Mouse (Mus musculus): Measurements from ENCODE around the gene Cox19.

Gene Cox19

DNA sequence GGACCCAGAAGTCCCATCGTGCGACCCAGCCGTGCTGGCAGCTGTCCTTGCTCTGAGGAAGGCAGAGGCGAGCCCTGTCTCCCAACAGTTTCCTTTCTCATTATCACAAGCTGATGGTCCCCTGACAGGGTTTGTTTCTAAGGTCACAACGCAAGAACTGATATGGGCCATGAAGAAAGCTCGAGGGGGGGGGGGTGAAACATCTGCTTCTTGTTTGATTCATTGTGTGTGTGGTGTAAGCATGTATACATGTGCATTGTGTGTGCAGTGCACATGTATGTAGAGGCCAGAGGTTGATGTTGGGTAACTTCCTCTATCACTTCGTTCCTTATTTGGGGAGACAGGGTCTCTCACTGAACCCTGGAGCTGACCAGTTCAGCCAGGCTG is 23.6 kb downstream of the Cox19 start:
- DNase-seq (ENCODE audit: low read depth, low spot score), result no peak

DNA sequence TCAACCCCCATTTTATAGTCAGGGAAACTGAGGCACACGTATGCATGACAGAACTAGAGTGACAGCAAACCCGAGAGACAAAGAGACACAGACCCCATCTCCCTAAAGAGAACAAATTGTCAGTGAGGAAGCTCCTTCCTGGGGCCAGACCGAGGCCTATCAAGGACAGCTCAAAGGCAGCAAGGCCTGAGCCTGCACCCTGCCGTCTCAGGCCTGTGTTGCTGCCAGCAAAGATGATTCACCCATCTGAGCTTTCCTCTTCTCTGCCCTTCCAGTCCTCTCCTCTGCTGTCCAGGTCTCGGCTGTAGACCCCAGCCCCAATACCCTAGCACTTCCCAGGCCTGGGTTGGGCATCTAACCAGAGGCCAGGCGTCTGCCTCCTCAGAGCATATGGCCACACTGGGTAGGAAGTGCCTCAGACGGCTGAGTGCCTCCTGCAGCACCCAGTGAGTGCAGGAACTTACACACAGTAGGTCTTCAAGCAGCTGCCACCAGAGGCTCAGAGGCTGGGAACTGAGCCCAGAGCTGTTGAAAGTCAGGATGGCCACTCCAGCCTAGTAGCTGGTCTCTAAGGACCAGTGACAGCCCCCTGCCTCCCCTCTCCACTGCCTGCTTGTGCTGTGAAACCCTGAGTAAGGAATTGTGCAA is 24.1 kb downstream of the Cox19 start:
- no peak for DNase-seq (ENCODE audit: low read depth, low spot score)

DNA sequence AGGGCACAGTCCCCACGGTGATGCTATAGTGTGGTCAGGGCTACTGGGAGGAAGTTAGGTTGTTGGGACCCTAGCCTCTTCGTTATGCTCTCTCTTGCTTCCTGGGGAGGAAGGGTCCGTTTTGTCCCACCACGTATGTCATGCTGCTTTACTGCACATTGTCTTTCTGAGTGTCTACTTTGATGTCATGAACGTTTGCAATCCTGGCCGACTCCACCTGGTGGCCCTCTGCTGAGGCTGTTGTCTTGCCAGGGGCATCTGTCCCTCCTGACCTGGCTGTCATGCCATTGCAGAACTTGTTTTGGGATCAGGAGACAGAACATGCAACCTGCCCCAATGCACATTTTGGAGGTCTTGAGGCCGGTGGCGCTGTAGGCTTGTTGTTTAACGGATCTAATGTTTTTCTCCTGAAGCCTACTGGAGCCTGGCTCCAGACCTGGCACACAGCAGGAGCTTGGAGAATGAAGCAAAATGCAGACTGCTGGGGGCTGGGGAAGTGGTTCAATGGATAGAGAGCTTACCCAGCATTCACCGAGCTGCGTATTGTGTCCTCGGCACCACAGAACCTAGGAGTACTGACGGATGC is 25.0 kb downstream of the Cox19 start:
- no peak for DNase-seq (ENCODE audit: low read depth, low spot score)

GRCm38 (mm10) chr5:139325395-139325966 is 25.7 kb downstream of the Cox19 start, which contains the start of gene Adap1:
TSS of gene Adap1 (minus strand) at chr5:139325622.
- peak; percentile 47 for DNase-seq (ENCODE audit: low read depth, low spot score)

DNA sequence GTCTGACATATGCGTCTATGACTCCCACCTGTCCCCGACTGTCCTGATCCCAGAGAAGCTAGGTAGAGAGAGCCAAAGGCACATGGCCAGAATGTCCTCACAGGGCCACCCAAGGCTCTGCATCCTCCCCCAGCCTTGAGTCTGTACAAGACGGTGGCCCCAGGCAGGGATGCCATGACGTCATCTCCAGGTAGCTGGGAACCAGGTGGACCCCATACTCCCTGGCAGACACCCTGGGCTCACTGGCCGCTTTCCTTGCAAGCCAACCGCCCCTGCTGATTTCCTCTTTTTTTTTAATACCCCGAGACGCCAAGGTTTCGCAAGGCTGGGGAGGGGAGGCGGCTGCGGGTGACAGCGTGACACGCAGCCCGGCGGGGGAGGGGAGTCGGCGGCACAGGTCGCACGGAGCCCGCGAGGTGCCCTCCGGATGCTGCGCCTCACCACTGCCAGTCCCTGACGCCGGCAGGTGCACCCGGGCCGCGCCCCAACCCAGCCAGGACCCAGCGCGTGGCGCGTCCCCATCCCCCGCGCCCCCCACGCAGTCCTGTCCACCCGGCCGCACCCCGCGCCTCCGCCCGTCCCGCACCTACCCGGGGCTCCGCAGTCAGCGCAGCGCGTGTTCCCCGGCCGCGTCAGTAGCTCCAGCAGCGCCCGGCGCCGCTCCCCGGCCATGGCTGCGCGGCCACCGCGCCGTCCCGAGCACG is 26.4 kb downstream of the Cox19 start:
- DNase-seq (ENCODE audit: low read depth, low spot score), result no peak

DNA sequence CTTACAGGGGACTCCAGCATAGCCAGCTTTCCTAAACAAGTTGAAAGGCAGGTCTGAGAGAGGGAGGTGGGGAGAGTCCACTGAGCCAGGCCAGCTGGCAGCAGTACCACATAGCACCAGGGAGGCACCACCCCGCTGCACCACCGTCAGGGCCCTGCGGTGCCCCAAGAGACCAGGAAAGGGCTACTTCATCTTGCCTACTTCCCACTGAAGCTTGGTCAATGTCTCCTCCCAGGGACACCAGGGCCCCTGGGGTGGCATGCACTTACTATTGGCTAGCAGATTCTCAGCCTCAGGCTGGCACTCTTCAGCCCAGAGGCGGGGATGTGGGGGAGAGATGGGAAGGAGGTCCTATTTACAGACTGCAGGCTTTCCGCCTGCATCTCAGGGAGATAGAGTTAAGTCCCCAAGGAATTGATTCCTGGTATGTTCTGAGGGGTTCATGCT is 27.1 kb downstream of the Cox19 start:
- DNase-seq (ENCODE audit: low read depth, low spot score), result no peak

- no peak for DNase-seq (ENCODE audit: low read depth, low spot score)
Observed at GRCm38 (mm10) chr5:139323260-139323924, 27.8 kb downstream of the Cox19 start.

- DNase-seq (ENCODE audit: low read depth, low spot score), result no peak
Observed at GRCm38 (mm10) chr5:139321331-139321730, 29.9 kb downstream of the Cox19 start.

- no peak for DNase-seq (ENCODE audit: low read depth, low spot score)
Observed at GRCm38 (mm10) chr5:139320424-139320823, 30.8 kb downstream of the Cox19 start.

GRCm38 (mm10) chr5:139317751-139318504 is 33.3 kb downstream of the Cox19 start:
- DNase-seq (ENCODE audit: low read depth, low spot score), result no peak

DNA sequence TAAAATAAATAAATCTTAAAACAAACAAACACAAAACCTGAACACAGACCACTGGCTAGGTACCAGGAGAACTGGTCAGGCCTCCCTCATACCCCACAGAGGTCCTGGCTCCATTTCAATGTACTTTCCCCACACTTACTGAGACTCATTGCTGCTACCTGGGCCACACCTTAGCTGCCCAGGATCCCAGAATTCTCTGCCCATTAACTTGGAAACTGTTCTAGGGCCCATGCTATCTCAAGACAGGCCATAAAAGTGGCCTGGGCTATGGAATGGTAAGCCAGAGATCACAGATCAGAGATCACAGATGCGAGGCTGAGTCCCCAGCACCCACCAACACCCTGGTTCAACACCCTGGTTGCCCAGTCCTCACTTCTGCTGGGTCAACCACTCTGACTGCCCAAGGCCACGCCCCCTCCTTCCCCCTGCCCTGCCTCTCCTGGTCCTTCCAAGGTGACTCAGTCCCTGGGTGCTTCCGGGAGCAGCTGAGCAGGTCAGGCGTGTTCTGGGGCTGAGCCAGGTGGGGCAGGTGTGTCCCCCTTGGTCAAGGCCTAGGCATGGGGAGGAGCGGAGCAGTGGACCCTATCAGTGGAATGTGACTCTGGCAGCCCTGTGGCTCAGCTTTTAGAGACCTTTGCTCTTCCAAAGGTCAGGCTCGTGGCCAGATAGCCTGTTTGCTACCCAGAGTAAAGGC is 34.1 kb downstream of the Cox19 start:
- no peak for DNase-seq (ENCODE audit: low read depth, low spot score)

DNA sequence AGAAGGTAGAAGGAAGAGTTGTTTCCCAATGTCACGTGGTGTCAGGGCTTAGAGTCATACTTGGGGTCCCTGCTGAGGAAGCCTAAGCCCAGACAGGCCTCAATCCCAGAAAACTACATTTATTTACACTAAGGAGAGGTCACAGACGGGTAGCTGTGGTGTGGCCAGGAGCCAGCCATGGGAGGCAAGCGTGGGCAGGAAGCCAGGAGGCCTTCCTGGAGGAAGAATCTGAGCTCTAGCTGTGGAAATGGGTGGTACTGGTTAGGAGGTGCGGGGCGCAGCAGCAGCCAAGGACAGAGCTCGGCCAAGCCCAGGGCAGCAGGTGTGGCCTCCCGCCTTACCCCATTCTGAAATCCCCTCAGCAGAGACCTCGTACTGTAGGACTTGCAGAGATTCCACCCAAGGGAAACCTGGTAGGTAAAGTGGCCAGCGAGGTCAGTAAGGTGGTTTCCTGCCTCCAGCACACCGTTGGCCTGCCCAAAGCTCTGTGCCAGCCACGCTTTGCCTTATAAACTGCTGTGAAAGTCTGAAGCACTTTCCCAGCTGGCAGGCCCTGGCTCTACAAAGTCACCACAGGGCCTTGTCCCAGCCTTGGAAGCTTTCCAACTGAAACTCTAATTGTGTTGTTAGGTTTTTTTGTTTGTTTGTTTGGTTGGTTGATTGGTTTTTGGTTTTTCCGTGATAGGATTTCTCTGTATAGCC is 36.1 kb downstream of the Cox19 start:
- no peak for DNase-seq (ENCODE audit: low read depth, low spot score)

DNA sequence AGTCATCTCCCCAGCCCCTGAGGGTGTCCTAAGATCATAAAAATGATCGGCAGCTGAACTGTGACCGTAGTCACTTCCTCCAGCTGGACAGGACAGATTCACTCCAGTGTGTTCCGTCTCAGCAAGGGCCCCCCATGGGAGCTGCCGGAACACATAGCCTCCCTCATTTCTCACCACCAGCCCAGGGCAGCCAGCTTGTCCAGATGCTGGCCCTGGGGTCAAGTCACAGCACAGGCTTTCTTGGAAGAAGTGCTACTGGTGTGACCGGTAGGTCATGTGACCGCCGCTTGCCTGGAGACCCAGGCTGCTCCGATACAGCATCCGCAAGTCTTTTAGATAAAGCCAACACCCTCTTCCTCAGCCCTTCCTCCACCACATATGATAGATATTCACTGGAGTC is 37.7 kb downstream of the Cox19 start:
- no peak for DNase-seq (ENCODE audit: low read depth, low spot score)

GRCm38 (mm10) chr5:139311822-139312221 is 39.4 kb downstream of the Cox19 start:
- no peak for DNase-seq (ENCODE audit: low read depth, low spot score)

- DNase-seq (ENCODE audit: low read depth, low spot score), result no peak
Observed at GRCm38 (mm10) chr5:139310477-139310876, 40.7 kb downstream of the Cox19 start.

DNA sequence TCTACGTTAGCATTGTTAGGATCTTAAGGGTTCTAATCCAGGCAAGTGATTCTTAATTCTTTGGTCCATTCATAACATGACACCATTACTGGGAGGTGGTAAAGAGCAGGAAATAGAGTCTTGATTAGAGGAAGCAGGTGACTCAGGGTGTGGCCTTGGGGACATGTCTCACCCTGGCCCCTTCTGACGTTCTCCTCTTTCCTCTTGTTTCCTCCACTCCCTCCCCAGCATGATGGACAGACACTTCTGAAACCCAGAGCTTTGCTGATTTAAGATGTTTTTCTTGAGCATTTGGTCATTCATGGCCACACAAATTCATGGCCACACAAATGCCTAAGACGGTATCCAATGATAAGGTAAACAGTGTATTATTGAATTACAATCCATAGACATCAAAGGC is 41.3 kb downstream of the Cox19 start:
- DNase-seq (ENCODE audit: low read depth, low spot score), result no peak

GRCm38 (mm10) chr5:139303646-139304061 is 47.6 kb downstream of the Cox19 start:
- no peak for DNase-seq (ENCODE audit: low read depth, low spot score)

GRCm38 (mm10) chr5:139302101-139302500 is 49.1 kb downstream of the Cox19 start:
- DNase-seq (ENCODE audit: low read depth, low spot score), result no peak

DNA sequence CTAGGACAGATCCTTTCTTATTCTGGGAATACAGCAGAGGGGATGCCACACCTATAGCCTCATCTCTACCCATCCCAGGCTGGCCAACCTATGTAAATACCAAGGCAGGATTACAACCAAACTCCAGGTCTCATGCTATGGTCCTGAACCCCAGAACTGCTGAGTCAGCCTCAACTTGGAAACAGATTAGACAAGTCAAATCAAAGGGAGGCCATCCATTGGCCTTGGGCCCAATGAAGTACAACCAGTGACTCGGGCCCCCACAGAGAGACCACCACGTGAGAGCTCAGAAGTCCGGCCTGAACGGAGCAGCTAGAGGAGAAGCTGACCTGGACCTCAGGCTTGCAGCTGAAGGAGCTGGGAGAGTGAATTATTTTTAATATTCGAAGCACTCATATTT is 53.5 kb downstream of the Cox19 start:
- DNase-seq (ENCODE audit: low read depth, low spot score), result no peak

GRCm38 (mm10) chr5:139297092-139297491 is 54.1 kb downstream of the Cox19 start:
- no peak for DNase-seq (ENCODE audit: low read depth, low spot score)
